ENCODE assay signal across 24 mouse cellular contexts in the genomic region with DNA sequence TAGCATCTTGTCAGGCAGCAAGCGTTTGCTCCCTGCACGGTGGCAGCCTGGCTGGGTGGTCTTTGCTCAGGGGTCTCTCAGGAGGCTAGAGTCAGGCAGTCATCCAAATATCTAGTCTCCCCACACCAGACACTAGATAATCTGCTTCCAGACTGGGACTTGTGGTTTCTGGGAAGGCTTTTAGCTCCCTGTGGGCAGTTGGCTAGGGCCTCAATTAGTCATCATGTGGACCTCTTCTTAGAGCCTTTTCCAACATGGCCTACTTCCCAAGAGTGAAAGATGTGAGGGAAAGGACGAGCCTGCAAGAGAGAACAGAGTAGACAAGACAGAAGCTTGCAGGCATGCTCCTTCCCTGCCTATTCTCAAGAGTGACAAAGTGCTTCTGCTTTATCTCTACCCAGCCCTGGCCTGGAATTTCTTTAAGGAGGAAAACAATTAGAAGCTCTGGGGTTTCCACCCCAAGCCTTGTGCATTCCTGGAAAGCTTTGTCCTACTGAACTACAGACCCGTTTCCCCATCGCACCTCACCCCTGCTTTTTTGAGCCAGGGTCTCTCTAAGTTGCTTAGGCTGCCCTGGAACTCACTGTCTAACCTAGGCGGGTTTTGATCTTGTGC. TPM values are rescaled to one million over a fixed set of nuclear protein-coding genes. Genes with fewer than 3 reads are reported as not detected.
DNase-seq lines count a peak whose midpoint lies in the region; ATAC-seq lines count a peak whose summit lies in the region.
"Had no signal": no experiment of that assay in that cellular context is flagged by ENCODE, and none has a peak within 500 bp of the region (broad histone marks: within the 10 kb centered on the region; RNA-seq: fewer than 3 reads in every experiment).

No protein-coding gene starts in this region.

- no peak overlapping the region for H3K4me2 ChIP-seq in heart, embryonic 12.5 days
- H3K4me2 ChIP-seq: forebrain, embryonic 13.5 days; heart, embryonic 11.5 days; hindbrain, embryonic 14.5 days; liver, embryonic 15.5 days; midbrain, embryonic 15.5 days had no signal

- H3K9me3 ChIP-seq in heart, embryonic 12.5 days (replicated peaks) = no peaks in the 10 kb centered on the region
- H3K9me3 ChIP-seq: forebrain, embryonic 13.5 days; liver, embryonic 15.5 days; midbrain, embryonic 15.5 days had no signal

- WGBS in heart, embryonic 12.5 days = 48% methylated on average over 6 of the region's 6 CpGs

- no peak for ATAC-seq in heart, embryonic 12.5 days (ENCODE audit: insufficient number of reproducible peaks, low FRiP score)
- ATAC-seq: forebrain, embryonic 13.5 days; midbrain, embryonic 15.5 days had no signal

- H3K4me1 ChIP-seq in heart, embryonic 12.5 days (replicated peaks) = no peaks in the 10 kb centered on the region
- H3K4me1 ChIP-seq: forebrain, embryonic 13.5 days; liver, embryonic 15.5 days had no signal

- no peak overlapping the region for H3K27ac ChIP-seq in heart, embryonic 12.5 days (ENCODE audit: poor library complexity, severe bottlenecking)
- H3K27ac ChIP-seq: forebrain, embryonic 13.5 days; hindbrain, embryonic 14.5 days; kidney, postnatal 0 days; left cerebral cortex, adult 2 months; liver, embryonic 15.5 days; midbrain, embryonic 15.5 days had no signal

- no peak overlapping the region for H3K9ac ChIP-seq in heart, embryonic 12.5 days
- H3K9ac ChIP-seq: forebrain, embryonic 13.5 days; hindbrain, embryonic 14.5 days; liver, embryonic 15.5 days; midbrain, embryonic 15.5 days had no signal

- DNase-seq in heart, adult 18-20 months = peak; percentile 43 to 50
- peak; percentile 6 for DNase-seq in retina, postnatal 1 day
- DNase-seq in retina, embryonic 14.5 days (ENCODE audit: low spot score) = no peak
- DNase-seq in ZHBTc4 (ENCODE audit: low read depth, low spot score) = peak; percentile 86
- DNase-seq in spleen, postnatal 4 days (ENCODE audit: low spot score in 2 of 2) = no peak
- DNase-seq in urinary bladder, postnatal 4 days (ENCODE audit: low spot score in 2 of 2) = no peak
- DNase-seq: adrenal gland, adult 8-10 months; B cell, adult 2 months; cerebellum, adult 9-10 months; embryo, embryonic 11 days; gastrocnemius, postnatal 36 days; kidney, adult 2 months; layer of hippocampus, adult 9-11 months; lung, postnatal 4 days; right cerebral cortex, postnatal 14 days had no signal

- 0 out of 2 replicates have a peak, but pooled peaks cover 3% of the 10 kb centered on the region for H3K27me3 ChIP-seq in heart, embryonic 12.5 days (replicated peaks)
- H3K27me3 ChIP-seq: CH12.LX; forebrain, embryonic 13.5 days; liver, embryonic 15.5 days; midbrain, embryonic 15.5 days had no signal

- no peak overlapping the region for H3K4me3 ChIP-seq in heart, embryonic 12.5 days
- H3K4me3 ChIP-seq: forebrain, embryonic 13.5 days; left cerebral cortex, adult 2 months; liver, embryonic 15.5 days; midbrain, embryonic 15.5 days had no signal

- H3K36me3 ChIP-seq in heart, embryonic 12.5 days = no peaks in the 10 kb centered on the region
- H3K36me3 ChIP-seq: liver, embryonic 15.5 days; midbrain, embryonic 15.5 days had no signal

RNA-seq across cellular contexts. Expression of a gene that starts 12.9 kb away (rescaled TPM):
- 10 to 100 TPM; 15.8 to 16.1 TPM for total RNA-seq in heart, adult 18-20 months (2021)
- 23.8 and 24.1 TPM in 2 replicates for polyA plus RNA-seq in heart, embryonic 12.5 days (2016; fragmentation: Nextera tagmentation; extraction: Ambion mirVana)

Comparison
In these comparisons a context has a peak if more than half of its experiments do, and no peak if none do; other contexts are left out.
1. DNase-seq: peak in heart, adult 18-20 months (2 of 2), retina, postnatal 1 day (single experiment) and ZHBTc4 (single experiment); none in retina, embryonic 14.5 days (single experiment), spleen, postnatal 4 days (0 of 2) and urinary bladder, postnatal 4 days (0 of 2).